Mouse (Mus musculus) gastrocnemius, postnatal 25 days (tissue): ENCODE measurements at regions not wholly inside any gene's neighbourhood (a gene's known extent, or its start where the extent isn't known, plus 50 kb on each side); places are given as distances from the start of the nearest gene placed in this dataset.

Source experiments
- DNase-seq: peaks from one replicate; pipeline ENCODE4 v3.0.0; 2022

GRCm38 (mm10) chr9:113299900-113300299, 408.2 kb downstream of the Pdcd6ip start:
- DNase-seq: no peak

- DNase-seq: no peak
Measured at GRCm38 (mm10) chr9:113295850-113296467, 412.1 kb downstream of the Pdcd6ip start.

GRCm38 (mm10) chr9:113287397-113287796, 420.7 kb downstream of the Pdcd6ip start:
- DNase-seq: no peak

- no peak for DNase-seq
Measured at GRCm38 (mm10) chr9:113283244-113283643, 424.8 kb downstream of the Pdcd6ip start.

- no peak for DNase-seq
Measured at GRCm38 (mm10) chr9:113270595-113270994, 437.5 kb downstream of the Pdcd6ip start.

- no peak for DNase-seq
Measured at GRCm38 (mm10) chr9:113267696-113268095, 440.4 kb downstream of the Pdcd6ip start.

- no peak for DNase-seq
Measured at GRCm38 (mm10) chr9:113263636-113264035, 444.4 kb downstream of the Pdcd6ip start.

- no peak for DNase-seq
Measured at GRCm38 (mm10) chr9:113260296-113260695, 447.8 kb downstream of the Pdcd6ip start.

GRCm38 (mm10) chr9:113258556-113258955, 449.5 kb downstream of the Pdcd6ip start:
- no peak for DNase-seq

GRCm38 (mm10) chr9:113248703-113249274, 459.3 kb downstream of the Pdcd6ip start:
- DNase-seq: no peak

GRCm38 (mm10) chr9:113247950-113248349, 460.1 kb downstream of the Pdcd6ip start:
- DNase-seq: no peak

GRCm38 (mm10) chr9:113243870-113244269, 464.2 kb downstream of the Pdcd6ip start:
- DNase-seq: no peak

GRCm38 (mm10) chr9:113233370-113233769, 474.7 kb downstream of the Pdcd6ip start:
- no peak for DNase-seq

GRCm38 (mm10) chr9:113229391-113229790, 478.7 kb downstream of the Pdcd6ip start:
- no peak for DNase-seq

- no peak for DNase-seq
Measured at GRCm38 (mm10) chr9:113213930-113214329, 494.1 kb downstream of the Pdcd6ip start.

GRCm38 (mm10) chr9:113212389-113212788, 495.7 kb downstream of the Pdcd6ip start:
- no peak for DNase-seq

- DNase-seq: no peak
Measured at GRCm38 (mm10) chr9:113208181-113208580, 499.9 kb downstream of the Pdcd6ip start.

GRCm38 (mm10) chr9:113199241-113199640, 508.8 kb downstream of the Pdcd6ip start:
- no peak for DNase-seq

GRCm38 (mm10) chr9:113195556-113195955, 512.5 kb downstream of the Pdcd6ip start:
- no peak for DNase-seq

GRCm38 (mm10) chr9:113192773-113193172, 515.3 kb downstream of the Pdcd6ip start:
- DNase-seq: no peak

- no peak for DNase-seq
Measured at GRCm38 (mm10) chr9:113191163-113191562, 516.9 kb downstream of the Pdcd6ip start.

- no peak for DNase-seq
Measured at GRCm38 (mm10) chr9:113181182-113181581, 526.9 kb downstream of the Pdcd6ip start.

GRCm38 (mm10) chr9:113177918-113178235, 530.2 kb downstream of the Pdcd6ip start:
- no peak for DNase-seq

- no peak for DNase-seq
Measured at GRCm38 (mm10) chr9:113177181-113177917, 530.7 kb downstream of the Pdcd6ip start.
